Mouse (Mus musculus): ENCODE results near the gene Traf3ip2. TPM values are rescaled to one million over a fixed set of nuclear protein-coding genes. Genes with fewer than 3 reads are reported as not detected.

The Traf3ip2 gene
- polyA plus RNA-seq, 1 experiment from 2014 or later: 12.9 TPM

DNA sequence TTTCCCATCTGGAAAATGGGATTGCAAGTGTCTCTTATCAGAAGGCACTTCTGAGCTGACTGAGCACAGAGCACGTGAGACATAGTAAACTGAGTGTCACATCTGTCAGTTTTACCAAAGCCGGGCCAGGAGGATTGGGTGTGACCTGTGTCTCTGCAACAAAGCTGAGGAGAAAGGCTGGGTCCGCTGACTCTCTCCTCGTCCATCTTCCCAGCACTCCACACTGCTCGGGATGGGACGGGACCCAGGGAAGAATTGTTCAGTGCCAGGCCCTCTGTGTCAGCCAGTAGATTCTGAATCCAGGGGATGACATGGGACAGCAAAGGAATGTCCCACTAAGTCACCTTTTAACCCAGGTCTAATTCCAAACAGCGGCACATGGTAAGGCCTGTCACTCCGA is 32.3 kb upstream of the Traf3ip2 start:
- H3K9me3 ChIP-seq (ENCODE audit: control insufficient read depth, low read length): no peaks in the 10 kb centered on the region
- no peak for DNase-seq (ENCODE audit: low spot score)
- ATAC-seq (ENCODE audit: low read depth): no peak
- H3K4me1 ChIP-seq (ENCODE audit: control insufficient read depth, insufficient read depth, low read length): no peaks in the 10 kb centered on the region; the same call in 1 of the 2 replicates
- H3K36me3 ChIP-seq (ENCODE audit: control insufficient read depth, insufficient read depth, low read length): no peaks in the 10 kb centered on the region
- no peak overlapping the region for H3K9ac ChIP-seq (ENCODE audit: low read depth, low read length)
- no peak overlapping the region for H3K27ac ChIP-seq (replicated peaks; ENCODE audit: low read depth, low read length)
- WGBS: 71% methylated on average over 8 of the region's 8 CpGs
- H3K4me2 ChIP-seq (ENCODE audit: low read depth, low read length): no peak overlapping the region
- H3K27me3 ChIP-seq (replicated peaks; ENCODE audit: control insufficient read depth, insufficient read depth, low read length): no peaks in the 10 kb centered on the region
- H3K4me3 ChIP-seq (ENCODE audit: low read depth, low read length): no peak overlapping the region

DNA sequence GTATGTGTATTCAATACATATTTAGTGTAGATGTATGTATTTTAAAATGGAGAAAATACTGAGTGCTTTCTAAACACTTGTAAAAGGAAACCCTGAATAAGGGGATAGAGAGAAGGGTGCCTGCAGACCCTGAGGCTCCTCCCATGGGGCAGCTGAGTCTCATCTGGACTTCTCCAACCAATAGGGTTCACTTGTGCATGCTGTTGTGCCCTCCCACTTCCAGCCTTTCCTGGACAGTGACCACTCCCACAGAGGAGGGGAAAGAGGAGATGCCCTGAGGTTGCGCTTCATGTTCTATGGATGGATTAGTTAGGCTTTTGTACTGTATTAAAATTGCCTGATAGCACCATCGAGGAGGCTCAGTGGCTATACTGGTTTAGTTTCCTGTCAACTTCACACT is 30.3 kb upstream of the Traf3ip2 start:
- Histone ChIP-seq H3K36me3 (ENCODE audit: control insufficient read depth, insufficient read depth, low read length) (no peaks in the 10 kb centered on the region), H3K27me3 (replicated peaks; ENCODE audit: control insufficient read depth, insufficient read depth, low read length) (no peaks in the 10 kb centered on the region), H3K4me2 (ENCODE audit: low read depth, low read length) (no peak overlapping the region), H3K4me3 (ENCODE audit: low read depth, low read length) (no peak overlapping the region), H3K4me1 (ENCODE audit: control insufficient read depth, insufficient read depth, low read length) (peaks cover 15% of the 10 kb centered on the region), H3K9ac (ENCODE audit: low read depth, low read length) (no peak overlapping the region), H3K27ac (replicated peaks; ENCODE audit: low read depth, low read length) (no peak overlapping the region), H3K9me3 (ENCODE audit: control insufficient read depth, low read length) (no peaks in the 10 kb centered on the region)
- DNase-seq (ENCODE audit: low spot score) (no peak), ATAC-seq (ENCODE audit: low read depth) (0 out of 2 replicates have a peak, but pooled peaks have one; percentile 24)
- 82% methylated on average over 2 of the region's 2 CpGs for WGBS

DNA sequence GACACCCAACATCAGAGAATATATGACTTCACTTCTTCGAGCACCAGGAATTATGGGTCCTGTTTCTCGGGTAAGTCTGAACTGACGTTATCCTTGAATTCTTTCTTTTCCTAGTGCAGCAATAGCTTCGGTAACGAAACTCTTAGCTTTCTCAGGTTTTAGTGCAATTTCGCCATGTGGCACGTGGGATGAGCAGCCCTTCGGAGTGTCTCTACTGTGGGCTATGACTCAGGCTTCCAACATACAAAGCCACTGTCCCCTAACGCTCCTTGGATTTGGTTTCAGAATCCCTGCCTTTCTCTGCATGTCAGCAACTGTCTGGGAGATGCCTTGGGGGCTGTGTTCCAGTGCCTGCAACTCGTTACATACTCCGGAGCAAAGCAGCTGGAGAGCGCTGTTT is 29.0 kb upstream of the Traf3ip2 start:
- ATAC-seq (ENCODE audit: low read depth): no peak
- Histone ChIP-seq H3K9me3 (ENCODE audit: control insufficient read depth, low read length) (no peaks in the 10 kb centered on the region), H3K27me3 (replicated peaks; ENCODE audit: control insufficient read depth, insufficient read depth, low read length) (no peaks in the 10 kb centered on the region), H3K9ac (ENCODE audit: low read depth, low read length) (no peak overlapping the region), H3K4me3 (ENCODE audit: low read depth, low read length) (no peak overlapping the region), H3K36me3 (ENCODE audit: control insufficient read depth, insufficient read depth, low read length) (no peaks in the 10 kb centered on the region), H3K4me2 (ENCODE audit: low read depth, low read length) (no peak overlapping the region), H3K27ac (replicated peaks; ENCODE audit: low read depth, low read length) (peak overlapping the region; percentile 48; the same call in 1 of the 2 replicates), H3K4me1 (ENCODE audit: control insufficient read depth, insufficient read depth, low read length) (peaks cover 28% of the 10 kb centered on the region)
- 61% methylated on average over 12 of the region's 12 CpGs for WGBS
- DNase-seq (ENCODE audit: low spot score): peak; percentile 61

DNA sequence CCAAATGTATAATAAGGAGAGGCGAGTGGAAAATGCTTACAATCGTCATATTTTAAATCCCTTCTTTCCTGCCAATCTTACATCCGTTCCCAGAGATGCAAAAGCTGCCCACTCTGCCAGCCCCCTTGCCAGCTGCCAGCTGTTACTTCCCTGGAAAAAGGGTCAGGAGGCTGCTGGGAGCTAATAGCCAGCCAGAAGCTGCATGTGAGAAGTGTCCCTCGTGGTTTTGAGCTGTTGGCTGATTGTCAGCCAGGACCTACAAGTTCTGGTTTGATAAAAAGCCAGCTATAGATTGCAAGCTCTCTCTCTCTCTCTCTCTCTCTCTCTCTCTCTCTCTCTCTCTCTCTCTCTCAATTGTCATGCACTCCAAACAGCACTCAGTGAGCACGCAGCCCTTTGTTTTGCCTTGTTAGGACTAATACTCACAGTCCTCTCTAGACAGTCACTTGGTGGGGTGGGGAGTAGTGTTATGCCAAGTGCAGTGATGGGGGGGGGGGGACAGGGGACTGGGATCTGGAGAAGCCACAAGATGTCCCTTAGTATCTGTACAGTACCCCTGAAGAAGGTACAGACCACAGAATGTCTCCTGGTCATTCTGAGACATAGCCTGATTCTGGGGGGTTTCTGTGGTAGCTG is 25.3 kb upstream of the Traf3ip2 start:
- peak overlapping the region; percentile 69 for H3K27ac ChIP-seq (replicated peaks; ENCODE audit: low read depth, low read length)
- ATAC-seq (ENCODE audit: low read depth) (no peak), DNase-seq (ENCODE audit: low spot score) (peak; percentile 88)
- no peaks in the 10 kb centered on the region for H3K27me3 ChIP-seq (replicated peaks; ENCODE audit: control insufficient read depth, insufficient read depth, low read length)
- no peaks in the 10 kb centered on the region for H3K36me3 ChIP-seq (ENCODE audit: control insufficient read depth, insufficient read depth, low read length)
- 40% methylated on average over 5 of the region's 5 CpGs for WGBS
- peak overlapping the region; percentile 27; the same call in 1 of the 2 replicates for H3K9ac ChIP-seq (ENCODE audit: low read depth, low read length)
- H3K9me3 ChIP-seq (ENCODE audit: control insufficient read depth, low read length): no peaks in the 10 kb centered on the region
- H3K4me1 ChIP-seq (ENCODE audit: control insufficient read depth, insufficient read depth, low read length): peaks cover 34% of the 10 kb centered on the region
- H3K4me3 ChIP-seq (ENCODE audit: low read depth, low read length): no peak overlapping the region
- H3K4me2 ChIP-seq (ENCODE audit: low read depth, low read length): no peak overlapping the region

DNA sequence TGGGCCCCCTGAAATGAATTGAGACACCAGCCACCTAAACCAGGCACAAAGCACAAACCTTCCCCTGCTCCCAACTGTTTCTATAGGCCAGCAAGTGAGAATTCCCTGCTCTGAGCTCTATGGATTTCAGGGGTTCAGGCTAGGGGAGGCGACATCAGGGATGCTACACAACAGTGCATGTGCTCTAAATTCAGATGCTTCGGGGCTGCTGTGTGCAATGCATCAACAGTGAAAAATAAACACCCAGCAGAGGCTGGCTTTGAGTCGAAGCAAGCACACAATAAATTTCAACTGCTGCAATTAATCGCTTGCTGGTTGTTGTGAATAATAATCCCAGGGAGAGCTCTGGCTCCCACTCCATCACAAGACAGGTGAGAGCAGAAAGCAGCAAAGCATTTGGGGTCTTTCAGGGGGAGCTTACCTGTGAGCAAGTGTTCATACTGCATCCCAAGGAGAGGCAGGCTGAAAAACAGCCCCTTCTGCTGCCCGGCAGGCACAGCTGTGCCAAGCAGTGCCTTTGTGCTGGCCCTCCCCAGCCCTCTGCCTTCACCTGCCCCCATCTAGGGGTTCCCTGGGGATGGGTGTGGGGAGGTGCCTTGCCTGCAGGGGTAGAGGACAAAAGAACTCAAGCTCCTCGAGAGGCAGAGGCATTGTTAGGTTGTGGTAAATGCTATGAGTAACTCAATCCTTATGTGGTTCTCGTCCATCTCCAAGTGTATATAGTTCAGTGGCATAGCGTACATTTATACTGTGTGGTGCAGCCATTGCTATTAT is 24.6 kb upstream of the Traf3ip2 start:
- Histone ChIP-seq H3K4me3 (ENCODE audit: low read depth, low read length) (no peak overlapping the region), H3K27ac (replicated peaks; ENCODE audit: low read depth, low read length) (peak overlapping the region; percentile 69), H3K27me3 (replicated peaks; ENCODE audit: control insufficient read depth, insufficient read depth, low read length) (no peaks in the 10 kb centered on the region), H3K9ac (ENCODE audit: low read depth, low read length) (peak overlapping the region; percentile 27; the same call in 1 of the 2 replicates), H3K9me3 (ENCODE audit: control insufficient read depth, low read length) (peaks cover 2% of the 10 kb centered on the region), H3K4me1 (ENCODE audit: control insufficient read depth, insufficient read depth, low read length) (peaks cover 34% of the 10 kb centered on the region), H3K4me2 (ENCODE audit: low read depth, low read length) (no peak overlapping the region), H3K36me3 (ENCODE audit: control insufficient read depth, insufficient read depth, low read length) (no peaks in the 10 kb centered on the region)
- DNase-seq (ENCODE audit: low spot score): peak; percentile 71
- ATAC-seq (ENCODE audit: low read depth): peak; percentile 74
- WGBS: 50% methylated on average over 8 of the region's 8 CpGs

DNA sequence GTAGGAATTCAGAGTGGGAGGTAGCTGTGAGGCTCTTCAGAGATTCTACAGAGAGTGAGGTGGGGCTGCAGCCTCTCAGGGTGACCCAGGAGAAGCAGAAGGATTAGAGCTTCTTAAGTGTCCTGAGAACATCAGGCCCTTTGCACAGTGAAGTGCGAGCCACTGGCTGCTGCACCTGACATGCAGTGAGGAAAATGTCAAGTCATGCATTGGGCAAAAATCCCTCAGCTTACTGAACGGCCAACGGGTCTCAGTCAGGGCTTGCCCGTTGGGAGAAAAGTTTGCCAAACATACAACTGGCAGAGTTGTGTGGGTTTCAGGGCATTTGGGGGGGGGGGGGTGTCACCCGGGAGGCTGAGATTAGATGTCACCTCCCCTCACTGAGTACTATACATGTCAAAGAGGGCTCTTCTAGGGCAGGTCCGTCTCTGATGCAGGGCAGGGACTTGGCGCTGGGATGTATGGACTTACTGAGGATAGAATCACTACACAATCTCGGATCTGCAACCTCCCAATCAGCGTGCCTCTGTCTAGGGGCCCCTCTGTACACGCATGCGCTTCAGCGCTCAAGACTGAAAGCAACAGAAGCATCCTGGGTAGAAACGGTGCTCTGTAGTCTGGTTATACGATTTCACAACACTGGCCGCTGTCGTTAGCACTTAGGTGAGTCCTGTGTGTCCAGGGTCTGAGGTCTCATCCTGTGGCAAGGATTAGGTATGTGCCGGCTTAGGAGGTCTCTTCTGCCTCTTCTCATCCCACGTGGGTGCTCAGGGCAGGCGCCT is 22.8 kb upstream of the Traf3ip2 start:
- Histone ChIP-seq H3K9me3 (ENCODE audit: control insufficient read depth, low read length) (peaks cover 10% of the 10 kb centered on the region), H3K27me3 (replicated peaks; ENCODE audit: control insufficient read depth, insufficient read depth, low read length) (no peaks in the 10 kb centered on the region), H3K27ac (replicated peaks; ENCODE audit: low read depth, low read length) (no peak overlapping the region), H3K36me3 (ENCODE audit: control insufficient read depth, insufficient read depth, low read length) (no peaks in the 10 kb centered on the region), H3K4me3 (ENCODE audit: low read depth, low read length) (no peak overlapping the region), H3K4me2 (ENCODE audit: low read depth, low read length) (no peak overlapping the region), H3K9ac (ENCODE audit: low read depth, low read length) (no peak overlapping the region), H3K4me1 (ENCODE audit: control insufficient read depth, insufficient read depth, low read length) (peaks cover 34% of the 10 kb centered on the region)
- no peak for DNase-seq (ENCODE audit: low spot score)
- no peak for ATAC-seq (ENCODE audit: low read depth)
- WGBS: 81% methylated on average over 18 of the region's 19 CpGs

DNA sequence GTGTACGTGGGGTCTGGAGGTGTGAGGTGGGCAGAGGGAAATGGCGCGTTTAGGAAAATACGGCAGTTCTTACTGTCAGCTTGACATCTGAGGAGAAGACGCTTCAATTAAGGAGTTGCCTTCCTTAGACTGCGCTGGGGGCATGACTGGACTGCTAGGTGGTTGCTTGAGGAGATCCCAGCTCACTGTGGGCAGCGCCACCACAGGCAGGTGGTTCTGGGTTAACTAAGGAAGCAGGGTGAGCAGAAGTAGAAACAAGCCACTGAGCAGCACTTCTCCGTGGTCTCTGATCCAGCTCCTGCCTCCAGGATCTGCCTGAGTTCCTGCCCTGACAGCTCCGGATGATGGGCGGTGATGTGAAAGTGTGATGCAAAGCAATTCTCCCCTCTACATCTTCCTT is 22.1 kb upstream of the Traf3ip2 start:
- no peak overlapping the region for H3K9ac ChIP-seq (ENCODE audit: low read depth, low read length)
- H3K4me2 ChIP-seq (ENCODE audit: low read depth, low read length): no peak overlapping the region
- H3K4me3 ChIP-seq (ENCODE audit: low read depth, low read length): no peak overlapping the region
- 79% methylated on average over 10 of the region's 10 CpGs for WGBS
- no peaks in the 10 kb centered on the region for H3K27me3 ChIP-seq (replicated peaks; ENCODE audit: control insufficient read depth, insufficient read depth, low read length)
- DNase-seq (ENCODE audit: low spot score): no peak
- no peak for ATAC-seq (ENCODE audit: low read depth)
- H3K27ac ChIP-seq (replicated peaks; ENCODE audit: low read depth, low read length): no peak overlapping the region
- no peaks in the 10 kb centered on the region for H3K36me3 ChIP-seq (ENCODE audit: control insufficient read depth, insufficient read depth, low read length)
- H3K4me1 ChIP-seq (ENCODE audit: control insufficient read depth, insufficient read depth, low read length): peaks cover 36% of the 10 kb centered on the region
- peaks cover 10% of the 10 kb centered on the region for H3K9me3 ChIP-seq (ENCODE audit: control insufficient read depth, low read length)

DNA sequence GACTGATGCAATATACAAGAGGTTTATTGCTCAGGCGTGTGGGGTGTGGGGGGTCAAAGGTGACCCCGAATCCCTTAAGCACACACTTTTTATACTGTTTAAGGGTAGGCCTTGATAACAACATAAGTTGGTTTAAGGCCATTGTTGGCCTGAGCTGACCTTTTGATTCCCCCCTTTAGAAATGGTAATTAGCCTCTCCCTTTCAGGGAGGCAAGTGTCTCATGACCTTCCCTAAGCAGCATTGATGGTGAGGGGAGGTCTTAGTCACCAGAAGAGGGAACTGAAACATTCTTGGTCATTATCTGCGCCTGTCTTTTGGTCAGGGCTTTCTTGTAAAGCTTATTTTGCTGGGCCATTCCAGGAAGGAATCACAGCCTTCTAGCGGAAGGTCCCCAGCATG is 20.2 kb upstream of the Traf3ip2 start:
- WGBS: 92% methylated on average over 4 of the region's 4 CpGs
- H3K27me3 ChIP-seq (replicated peaks; ENCODE audit: control insufficient read depth, insufficient read depth, low read length): no peaks in the 10 kb centered on the region
- ATAC-seq (ENCODE audit: low read depth): no peak
- H3K9ac ChIP-seq (ENCODE audit: low read depth, low read length): no peak overlapping the region
- H3K9me3 ChIP-seq (ENCODE audit: control insufficient read depth, low read length): peaks cover 10% of the 10 kb centered on the region
- no peak overlapping the region for H3K4me2 ChIP-seq (ENCODE audit: low read depth, low read length)
- H3K4me1 ChIP-seq (ENCODE audit: control insufficient read depth, insufficient read depth, low read length): peaks cover 32% of the 10 kb centered on the region
- no peaks in the 10 kb centered on the region for H3K36me3 ChIP-seq (ENCODE audit: control insufficient read depth, insufficient read depth, low read length)
- no peak for DNase-seq (ENCODE audit: low spot score)
- H3K27ac ChIP-seq (replicated peaks; ENCODE audit: low read depth, low read length): no peak overlapping the region
- no peak overlapping the region for H3K4me3 ChIP-seq (ENCODE audit: low read depth, low read length)

Measured in embryonic facial prominence, embryonic 14.5 days (tissue).